Mouse (Mus musculus): Measurements from ENCODE around the gene Mapkapk2. TPM values are rescaled to one million over a fixed set of nuclear protein-coding genes. Genes with fewer than 3 reads are reported as not detected.

Gene Mapkapk2
- total and polyA plus RNA-seq, 3 experiments = 53.2 to 85.4 TPM; not detected in 1

DNA sequence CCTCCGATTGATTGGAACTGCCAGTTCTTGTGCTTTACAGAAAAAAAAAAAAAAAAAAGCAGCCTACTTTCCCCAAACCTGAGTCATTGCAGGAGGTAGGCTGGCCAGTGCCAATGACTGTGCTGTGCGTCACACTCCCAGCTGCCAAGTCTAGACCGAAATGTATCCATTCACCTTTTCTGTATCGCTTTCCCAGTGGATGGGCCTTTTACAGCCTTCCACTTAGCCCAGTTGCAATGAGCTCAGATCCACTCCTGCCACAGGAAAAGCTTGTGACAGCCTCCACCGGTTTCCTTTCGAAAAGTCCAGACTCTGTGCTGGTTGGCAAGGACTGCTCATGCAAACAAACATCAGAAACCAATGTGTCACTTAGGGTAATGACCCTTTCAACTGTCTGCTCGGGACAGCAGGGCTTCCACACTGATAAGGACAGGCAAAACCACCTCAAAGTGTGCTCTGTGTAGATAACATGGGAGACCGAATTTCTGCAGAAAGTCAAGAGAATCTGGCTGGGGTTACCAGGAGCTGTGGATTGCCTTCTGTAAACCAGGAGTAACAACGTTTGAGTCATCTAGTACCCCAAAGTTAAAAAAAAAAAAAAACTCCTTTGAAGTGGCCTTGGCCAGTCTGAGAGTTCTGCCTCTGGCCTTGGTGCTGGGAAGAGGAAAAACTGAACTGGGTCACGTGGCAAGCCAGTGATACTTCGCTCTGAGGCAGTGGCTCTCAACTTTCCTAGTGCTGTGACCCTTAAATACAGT, 28.5 kb upstream of the Mapkapk2 start:
- DNase-seq (ENCODE audit: low read depth, low spot score) = peak; percentile 94
- Histone ChIP-seq H3K27ac (ENCODE audit: control insufficient read depth, low read depth, low read length) (peak overlapping the region; percentile 86), H3K79me2 (ENCODE audit: control insufficient read depth, insufficient read depth, low read length, poor library complexity) (no peaks in the 10 kb centered on the region), H3K27me3 (ENCODE audit: control insufficient read depth in 1 of 2, insufficient read depth in 2 of 2, low read length in 2 of 2) (no peaks in the 10 kb centered on the region), H3K9ac (ENCODE audit: control insufficient read depth, low read depth, low read length, poor library complexity, severe bottlenecking) (peak overlapping the region; percentile 42), H3K9me3 (replicated peaks; ENCODE audit: insufficient read depth, low read length) (no peaks in the 10 kb centered on the region), H3K4me3 (ENCODE audit: control insufficient read depth in 1 of 2, insufficient read depth in 1 of 2, low read depth in 2 of 2, low read length in 2 of 2) (peak overlapping the region; percentile 27 to 45), H3K36me3 (ENCODE audit: control insufficient read depth in 1 of 2, insufficient read depth in 2 of 2, low read length in 2 of 2) (peaks cover 7 to 19% of the 10 kb centered on the region in 2 experiments), H3K4me1 (ENCODE audit: control insufficient read depth in 1 of 2, insufficient read depth in 2 of 2, low read length in 2 of 2) (peaks cover 8 to 18% of the 10 kb centered on the region in 2 experiments)
- TF ChIP-seq MAZ (IDR thresholded peaks at IDR 0.05; ENCODE audit: low read depth, low read length) (no peak; the same call in 1 of the 2 replicates), USF2 (IDR thresholded peaks at IDR 0.05; ENCODE audit: borderline replicate concordance in 1 of 2, insufficient read depth in 1 of 2, low read depth in 1 of 2, low read length in 2 of 2) (peak; percentile 50 to 76; a peak in 2 of 4 replicates), GABPA (IDR thresholded peaks at IDR 0.05; ENCODE audit: low read depth, low read length) (no peak; the same call in 1 of the 2 replicates), SIN3A (IDR thresholded peaks at IDR 0.05; ENCODE audit: low read length) (peak; percentile 93), E2F4 (IDR thresholded peaks at IDR 0.05; ENCODE audit: borderline replicate concordance, low read depth, low read length) (no peak), NELFE (IDR thresholded peaks at IDR 0.05; ENCODE audit: low read depth, low read length) (no peak), ELF1 (IDR thresholded peaks at IDR 0.05; ENCODE audit: low read depth, low read length) (no peak), MYB (IDR thresholded peaks at IDR 0.05; ENCODE audit: low read depth, low read length) (peak; percentile 93), RAD21 (IDR thresholded peaks at IDR 0.05; ENCODE audit: low read depth, low read length) (no peak), MAX (IDR thresholded peaks at IDR 0.05; ENCODE audit: low read length) (peak; percentile 67), ZNF384 (IDR thresholded peaks at IDR 0.05; ENCODE audit: low read depth, low read length) (peak; percentile 98), SMC3 (IDR thresholded peaks at IDR 0.05; ENCODE audit: low read depth, low read length) (no peak), ZKSCAN1 (IDR thresholded peaks at IDR 0.05; ENCODE audit: low read depth, low read length) (no peak; the same call in 1 of the 2 replicates), HCFC1 (IDR thresholded peaks at IDR 0.05; ENCODE audit: low read depth, low read length) (no peak; the same call in 1 of the 2 replicates), UBTF (IDR thresholded peaks at IDR 0.05; ENCODE audit: borderline replicate concordance, insufficient read depth, low read depth, low read length) (no peak), ETS1 (IDR thresholded peaks at IDR 0.05; ENCODE audit: low read depth, low read length) (peak; percentile 94), CHD1 (IDR thresholded peaks at IDR 0.05; ENCODE audit: low read depth, low read length) (no peak), BHLHE40 (IDR thresholded peaks at IDR 0.05; ENCODE audit: borderline replicate concordance, low read depth, low read length) (peak; percentile 79), TBP (IDR thresholded peaks at IDR 0.05; ENCODE audit: low read depth, low read length) (no peak), RCOR1 (IDR thresholded peaks at IDR 0.05; ENCODE audit: low read depth, low read length) (peak; percentile 97), USF1 (IDR thresholded peaks at IDR 0.05; ENCODE audit: low read depth, low read length) (peak; percentile 95), CHD2 (IDR thresholded peaks at IDR 0.05; ENCODE audit: low read length) (no peak; the same call in 1 of the 2 replicates), ZMIZ1 (IDR thresholded peaks at IDR 0.05; ENCODE audit: low read depth, low read length) (peak; percentile 75; the same call in 1 of the 2 replicates), JUND (IDR thresholded peaks at IDR 0.05; ENCODE audit: low read depth, low read length) (no peak; the same call in 1 of the 2 replicates), NRF1 (IDR thresholded peaks at IDR 0.05; ENCODE audit: insufficient read depth, low read depth, low read length, poor library complexity, severe bottlenecking) (no peak), CTCF (IDR thresholded peaks at IDR 0.05 in 2 of 3, conservative IDR thresholded peaks at IDR 0.05 in 1 of 3; ENCODE audit: control insufficient read depth in 1 of 3, insufficient read depth in 1 of 3, low read depth in 2 of 3, low read length in 3 of 3, poor library complexity in 1 of 3, severe bottlenecking in 1 of 3) (no peak), POLR2AphosphoS2 (IDR thresholded peaks at IDR 0.05; ENCODE audit: low read length) (peak; percentile 70; the same call in 1 of the 2 replicates), MXI1 (IDR thresholded peaks at IDR 0.05; ENCODE audit: low read depth, low read length) (peak; percentile 95), TAL1 (IDR thresholded peaks at IDR 0.05; ENCODE audit: low read length) (peak; percentile 98), ZC3H11A (IDR thresholded peaks at IDR 0.05; ENCODE audit: low read depth, low read length) (no peak), TCF12 (IDR thresholded peaks at IDR 0.05; ENCODE audit: low read depth, low read length) (peak; percentile 99), MEF2A (IDR thresholded peaks at IDR 0.05; ENCODE audit: extremely low read depth, insufficient replicate concordance, low read depth, low read length, poor library complexity, severe bottlenecking) (no peak), KAT2A (conservative IDR thresholded peaks at IDR 0.05; ENCODE audit: low read depth, low read length) (no peak), GATA1 (IDR thresholded peaks at IDR 0.05; ENCODE audit: low read depth, low read length) (peak; percentile 98), MYC (IDR thresholded peaks at IDR 0.05; ENCODE audit: low read depth, low read length) (peak; percentile 62; the same call in 1 of the 2 replicates)
